Mouse (Mus musculus): ENCODE data around the gene Slc38a3. TPM values are rescaled to one million over a fixed set of nuclear protein-coding genes. Genes with fewer than 3 reads are reported as not detected.

Gene Slc38a3
- total RNA-seq, 2 experiments from 2014 or later, result 72.1 to 77.5 TPM

DNA sequence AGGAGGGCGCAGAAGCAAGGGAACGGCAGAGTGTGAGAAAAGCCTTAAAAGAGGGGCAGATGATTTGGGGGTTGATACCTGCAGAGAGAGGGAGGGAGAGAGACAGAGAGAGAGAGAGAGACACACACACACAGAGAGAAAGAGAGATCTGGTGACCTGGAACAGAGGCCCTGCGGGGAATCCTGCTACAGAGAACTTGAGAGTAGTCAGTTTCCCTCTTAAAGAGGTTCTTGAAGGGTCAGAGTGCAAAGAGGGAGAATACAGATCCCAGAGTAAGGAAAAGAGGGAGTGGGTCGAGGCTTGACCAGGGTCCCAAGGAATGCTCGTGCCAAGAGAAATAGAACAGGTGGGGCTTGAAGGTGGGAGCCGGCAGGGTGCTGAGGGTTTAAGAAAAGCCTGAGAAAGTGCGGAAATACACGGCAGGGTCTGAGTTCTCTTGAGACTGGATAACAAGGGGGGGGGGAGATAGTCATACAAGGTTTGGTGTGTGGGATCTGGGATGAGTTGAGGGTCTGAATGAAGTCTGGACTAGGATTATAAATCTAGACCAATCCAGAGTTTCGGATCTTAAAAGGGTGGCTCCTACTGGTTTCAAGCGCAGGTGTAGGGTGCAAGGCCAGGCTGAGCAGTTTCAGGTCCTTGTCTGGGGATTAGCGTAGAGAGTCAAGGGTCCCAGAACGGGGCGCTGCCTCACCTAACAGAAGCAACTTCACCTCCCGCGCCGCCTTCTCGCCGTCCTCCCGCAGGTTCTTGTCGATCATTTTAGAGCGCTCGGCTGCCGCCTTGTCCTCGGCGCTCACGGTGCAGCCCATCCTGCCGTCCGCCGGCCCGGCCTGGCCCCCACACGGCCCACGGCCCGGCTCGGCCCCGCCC, 34.7 kb downstream of the Slc38a3 start:
- DNase-seq, result no peak

- peak; percentile 54 for DNase-seq
Measured at GRCm38 (mm10) chr9:107633661-107634405, 35.5 kb downstream of the Slc38a3 start.

- DNase-seq, result peak; percentile 83
Measured at GRCm38 (mm10) chr9:107633091-107633660, 36.2 kb downstream of the Slc38a3 start.

DNA sequence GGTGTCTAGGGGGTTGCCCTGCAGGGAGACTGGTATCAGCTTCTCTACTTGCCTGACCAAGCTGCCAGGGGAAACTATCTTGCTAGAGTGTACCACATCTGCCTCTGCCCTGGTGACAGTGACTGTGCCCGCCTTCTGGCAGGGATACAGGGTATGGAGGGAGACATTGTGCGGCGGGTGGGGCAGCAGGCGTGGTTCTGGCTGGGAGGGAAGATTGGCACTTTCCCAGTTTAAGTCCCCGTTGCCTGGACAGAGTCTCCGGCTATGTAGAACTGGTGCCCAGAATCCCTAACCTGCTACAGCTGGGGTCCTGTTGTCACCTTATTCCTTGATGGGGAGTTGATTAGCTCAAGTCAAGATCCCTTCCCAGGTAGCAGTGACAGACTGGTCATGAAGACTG, 36.9 kb downstream of the Slc38a3 start:
- DNase-seq, result no peak

DNA sequence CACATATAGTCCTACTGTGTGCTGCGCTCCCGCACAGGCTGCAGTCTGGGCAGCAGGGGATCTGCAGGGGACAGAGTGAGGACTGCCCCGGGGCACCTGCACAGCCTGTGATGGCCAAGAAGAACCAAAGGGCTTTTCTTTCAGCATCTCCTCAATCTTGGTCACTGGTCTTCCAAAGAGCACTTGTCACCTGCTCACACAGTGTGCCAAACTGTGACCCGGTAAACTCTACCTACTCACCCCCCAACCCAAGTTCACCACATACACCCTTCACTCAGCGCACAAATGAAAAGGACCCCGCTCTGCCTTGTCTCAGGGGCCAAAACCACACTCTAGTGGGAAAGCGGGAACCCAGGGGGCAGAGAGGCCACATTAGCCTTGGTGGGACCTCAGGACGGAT, 37.5 kb downstream of the Slc38a3 start:
- DNase-seq, result no peak

GRCm38 (mm10) chr9:107631311-107631826, 38.0 kb downstream of the Slc38a3 start:
- no peak for DNase-seq

- DNase-seq, result no peak
Measured at GRCm38 (mm10) chr9:107630576-107630975, 38.8 kb downstream of the Slc38a3 start.

GRCm38 (mm10) chr9:107629901-107630425, 39.4 kb downstream of the Slc38a3 start:
- DNase-seq, result no peak

GRCm38 (mm10) chr9:107629411-107629730, 40.0 kb downstream of the Slc38a3 start:
- DNase-seq, result no peak

DNA sequence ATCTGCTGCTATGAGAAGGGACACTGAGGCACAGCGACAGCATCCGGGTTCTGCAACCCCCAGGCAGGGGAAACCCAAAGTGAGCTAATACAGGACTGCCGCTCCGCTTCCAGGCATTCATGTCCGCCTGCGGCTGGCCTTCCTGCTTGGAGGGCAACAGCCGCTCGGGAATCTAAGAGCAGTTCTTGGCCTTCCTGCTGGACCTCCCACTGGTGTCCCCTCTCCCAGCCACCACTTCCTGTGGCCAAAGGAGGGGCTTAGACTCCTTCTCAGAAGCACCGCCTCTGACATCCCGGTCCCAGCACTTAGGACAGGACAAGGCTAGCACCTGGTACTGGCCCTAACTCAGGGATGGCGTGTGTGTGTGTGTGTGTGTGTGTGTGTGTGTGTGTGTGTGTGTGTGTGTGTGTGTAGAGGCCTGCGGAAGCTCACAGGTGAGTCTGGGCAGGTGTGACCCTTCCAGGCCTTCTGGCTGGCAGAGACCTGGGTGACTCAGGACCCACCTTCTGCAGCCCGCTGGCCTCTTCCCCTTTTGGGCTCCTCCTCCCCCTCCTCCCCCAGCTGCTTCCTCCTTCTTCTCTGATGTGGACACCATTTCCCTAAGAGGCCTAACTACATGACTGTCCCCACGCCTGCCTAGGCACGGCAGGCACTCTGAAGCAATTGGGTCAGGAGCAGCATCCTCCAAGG, 40.5 kb downstream of the Slc38a3 start:
- peak; percentile 67 for DNase-seq

- no peak for DNase-seq
Measured at GRCm38 (mm10) chr9:107627387-107628255, 41.7 kb downstream of the Slc38a3 start.

DNA sequence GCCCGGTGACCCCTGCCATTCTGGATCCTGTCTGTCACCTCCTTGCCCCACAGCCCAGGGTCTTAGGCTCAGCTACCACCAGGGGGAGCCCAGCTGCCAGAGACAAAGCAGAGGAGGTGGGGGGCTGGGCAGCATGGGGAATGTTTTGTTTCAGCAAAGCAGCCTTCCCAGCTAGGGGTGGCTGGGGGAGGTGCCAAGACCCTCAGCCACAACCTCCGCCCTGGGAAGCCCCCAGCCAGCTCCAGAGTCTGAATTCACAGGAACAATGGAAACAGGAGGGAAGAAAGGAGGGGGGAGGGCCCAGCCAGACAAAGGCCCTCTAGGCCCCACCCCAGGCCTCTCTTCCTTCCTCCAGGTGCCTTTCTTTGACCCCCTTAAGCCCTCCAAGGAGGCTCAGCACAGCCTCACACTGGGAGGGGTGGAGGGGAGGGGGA, 42.5 kb downstream of the Slc38a3 start:
- peak; percentile 71 for DNase-seq

DNA sequence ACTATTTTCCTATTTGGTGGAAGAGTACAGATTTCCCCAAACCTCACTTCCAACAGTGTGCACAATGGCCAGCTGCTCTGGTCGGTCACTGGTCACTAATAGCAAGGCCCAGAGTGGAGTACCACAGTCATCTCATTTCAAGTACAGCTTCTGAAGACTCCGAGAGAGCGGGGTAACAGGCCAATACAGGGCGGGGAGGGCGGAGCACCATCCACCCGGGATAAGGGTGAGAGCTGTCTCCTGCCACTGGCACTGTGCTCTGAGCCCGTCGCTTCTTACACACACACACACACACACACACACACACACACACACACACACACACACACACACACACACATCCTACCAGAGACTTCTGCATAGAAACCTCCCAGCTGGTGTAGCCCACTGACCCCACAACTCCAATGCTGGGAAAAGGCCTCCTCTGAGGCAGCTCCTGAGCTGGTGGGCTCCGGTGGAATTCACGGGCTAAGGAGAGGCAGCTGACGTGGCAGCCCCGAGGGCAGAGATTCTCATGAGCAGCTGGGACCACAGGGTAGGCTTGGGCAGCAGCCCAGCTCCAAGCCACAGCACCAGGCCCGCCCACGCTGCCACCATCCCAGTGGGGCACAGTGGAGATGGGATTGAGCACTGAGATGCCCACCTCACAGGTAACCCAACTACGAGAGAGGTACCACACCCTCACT, 43.0 kb downstream of the Slc38a3 start:
- peak; percentile 10 for DNase-seq

- DNase-seq, result no peak
Measured at GRCm38 (mm10) chr9:107625351-107626128, 43.8 kb downstream of the Slc38a3 start.

DNA sequence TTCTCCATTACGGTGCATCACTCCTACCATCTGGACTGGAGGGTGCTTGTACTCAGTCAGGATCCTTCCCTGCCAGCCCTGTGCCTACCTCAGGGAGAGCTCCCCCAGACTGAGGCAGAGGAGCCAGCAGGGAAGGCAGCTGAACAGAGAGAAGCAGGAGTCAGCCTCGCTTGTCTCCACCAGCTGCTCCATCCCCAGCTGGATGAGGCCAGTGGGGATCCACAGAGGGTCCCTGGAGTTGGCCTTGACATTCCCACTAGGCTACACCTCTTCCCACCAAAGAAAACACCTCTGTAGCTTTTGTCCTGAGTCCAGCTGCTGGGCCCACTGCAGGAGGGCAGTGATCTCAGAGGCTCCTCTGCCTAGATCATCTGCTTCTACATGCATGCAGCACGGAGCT, 44.4 kb downstream of the Slc38a3 start:
- DNase-seq, result no peak

DNA sequence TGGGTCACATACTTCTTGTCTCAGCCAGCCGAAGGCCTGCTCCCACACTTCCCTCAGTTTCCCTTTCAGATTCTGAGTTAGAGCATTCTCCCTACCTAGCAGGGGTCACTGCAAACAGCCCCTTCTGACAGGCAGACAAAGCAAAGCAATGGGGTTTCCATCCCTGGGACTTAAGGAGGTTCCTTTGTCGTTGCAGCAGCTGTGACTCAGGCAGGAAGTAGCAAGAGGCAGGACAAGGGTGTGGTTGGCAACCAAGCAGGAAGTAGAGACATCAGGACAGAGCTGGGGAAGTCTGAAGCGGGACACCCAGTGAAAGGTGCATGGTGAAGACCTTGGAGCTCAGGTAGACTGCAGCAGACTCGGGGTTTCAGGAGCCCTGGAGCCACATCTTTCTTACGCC, 44.8 kb downstream of the Slc38a3 start:
- DNase-seq, result peak; percentile 41

GRCm38 (mm10) chr9:107620954-107621353, 48.4 kb downstream of the Slc38a3 start:
- no peak for DNase-seq

GRCm38 (mm10) chr9:107619546-107619879, 49.8 kb downstream of the Slc38a3 start:
- DNase-seq, result no peak

GRCm38 (mm10) chr9:107618778-107619545, 50.4 kb downstream of the Slc38a3 start:
- no peak for DNase-seq
